Comparison of ENCODE assay signal across 7 mouse cellular contexts in the genomic region with DNA sequence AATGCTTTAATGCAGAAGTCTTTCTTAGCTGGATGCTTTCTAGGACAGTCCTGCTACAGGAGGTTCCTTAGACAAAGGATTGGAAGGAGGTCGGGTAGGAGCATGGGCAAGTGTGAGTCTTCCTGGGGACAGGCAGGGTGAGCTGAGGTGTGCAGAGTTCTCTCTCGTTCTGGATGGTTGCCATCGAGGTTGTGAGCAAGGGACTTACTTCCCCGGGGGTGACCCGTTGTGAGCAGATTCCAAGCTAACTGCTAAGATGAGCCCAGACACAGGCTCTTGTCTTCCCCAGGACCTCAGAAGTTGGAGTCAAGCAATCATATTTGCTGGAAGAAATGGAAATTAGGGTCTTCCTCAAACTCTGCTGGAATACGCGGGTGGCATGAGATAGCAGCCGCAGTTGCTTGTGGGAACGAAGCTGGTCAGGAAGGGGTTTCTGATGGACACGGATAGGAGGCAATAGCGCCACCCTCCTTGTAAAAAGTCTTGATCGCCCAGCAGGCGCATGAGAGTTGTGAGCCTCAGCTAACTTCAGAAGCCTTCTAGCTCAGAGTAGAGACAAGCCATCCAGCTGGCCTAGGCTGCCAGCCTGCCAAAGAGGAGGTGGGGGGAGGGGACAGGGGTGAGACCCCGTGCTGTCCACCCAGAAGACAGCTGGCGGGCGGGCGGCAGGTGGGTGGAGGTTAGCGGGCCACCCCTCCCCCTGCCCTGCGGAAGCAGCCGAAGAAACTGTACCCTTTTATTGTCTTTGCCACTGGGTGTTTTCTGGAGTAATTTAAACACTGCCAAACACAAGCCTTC. TPM values are rescaled to one million over a fixed set of nuclear protein-coding genes. Genes with fewer than 3 reads are reported as not detected.
DNase-seq lines count a peak whose midpoint lies in the region; ATAC-seq and TF ChIP-seq lines count a peak whose summit lies in the region.

No protein-coding gene starts in this region.

- H3K4me1 ChIP-seq in cerebellum, adult 2 months (ENCODE audit: control insufficient read depth, insufficient read depth, low read length) = peaks cover 8% of the 10 kb centered on the region
- peaks cover 4% of the 10 kb centered on the region; the same call in 1 of the 2 replicates for H3K4me1 ChIP-seq in forebrain, postnatal 0 days (ENCODE audit: insufficient read depth)
- H3K4me1 ChIP-seq in hindbrain, embryonic 11.5 days (replicated peaks; ENCODE audit: control insufficient read depth, insufficient read depth, low read length) = peaks cover 6% of the 10 kb centered on the region; the same call in 1 of the 2 replicates
- H3K4me1 ChIP-seq in limb, embryonic 10.5 days = peaks cover 39% of the 10 kb centered on the region
- peaks cover 27% of the 10 kb centered on the region for H3K4me1 ChIP-seq in small intestine, adult 2 months (ENCODE audit: control insufficient read depth, insufficient read depth, insufficient read length, low read length)

- no peak for TF ChIP-seq POLR2A in cerebellum, adult 2 months (IDR thresholded peaks at IDR 0.05; ENCODE audit: borderline replicate concordance, insufficient read depth, low read length)
- TF ChIP-seq POLR2A in small intestine, adult 2 months (IDR thresholded peaks at IDR 0.05; ENCODE audit: low read depth, low read length) = no peak

- H3K4me2 ChIP-seq in forebrain, postnatal 0 days (ENCODE audit: low read depth) = peak overlapping the region; percentile 59
- H3K4me2 ChIP-seq in hindbrain, embryonic 11.5 days (replicated peaks; ENCODE audit: low read depth, low read length) = peak overlapping the region; percentile 77

- TF ChIP-seq CTCF in cerebellum, adult 2 months (IDR thresholded peaks at IDR 0.05; ENCODE audit: borderline replicate concordance, insufficient read depth, low read depth, low read length) = no peak
- TF ChIP-seq CTCF in forebrain, postnatal 0 days (IDR thresholded peaks at IDR 0.05; ENCODE audit: low read depth) = peak; percentile 50
- TF ChIP-seq CTCF in small intestine, adult 2 months (IDR thresholded peaks at IDR 0.05; ENCODE audit: extremely low read depth, insufficient read length, insufficient replicate concordance, low read depth, low read length) = 0 out of 2 replicates have a peak, but pooled peaks have one; percentile 5

- H3K27me3 ChIP-seq in cerebellum, adult 2 months (ENCODE audit: control insufficient read depth, insufficient read depth, low read length) = no peaks in the 10 kb centered on the region
- no peaks in the 10 kb centered on the region for H3K27me3 ChIP-seq in forebrain, postnatal 0 days (ENCODE audit: insufficient read depth, low read length)
- no peaks in the 10 kb centered on the region for H3K27me3 ChIP-seq in hindbrain, embryonic 11.5 days (ENCODE audit: control insufficient read depth, insufficient read depth, low read length)
- peaks cover 32% of the 10 kb centered on the region for H3K27me3 ChIP-seq in limb, embryonic 10.5 days (ENCODE audit: low read depth, poor library complexity, severe bottlenecking)
- no peaks in the 10 kb centered on the region for H3K27me3 ChIP-seq in small intestine, adult 2 months (ENCODE audit: control insufficient read depth, insufficient read depth, low read length)

- no peaks in the 10 kb centered on the region for H3K36me3 ChIP-seq in forebrain, postnatal 0 days (ENCODE audit: insufficient read depth)
- H3K36me3 ChIP-seq in hindbrain, embryonic 11.5 days (ENCODE audit: control insufficient read depth, insufficient read depth, low read length) = no peaks in the 10 kb centered on the region
- H3K36me3 ChIP-seq in limb, embryonic 10.5 days = no peaks in the 10 kb centered on the region
- no peaks in the 10 kb centered on the region for H3K36me3 ChIP-seq in small intestine, adult 2 months (ENCODE audit: control insufficient read depth, insufficient read depth, low read length)

- WGBS in cerebellum, adult 2 months = 1% methylated on average over 20 of the region's 20 CpGs
- 6% methylated on average over 20 of the region's 20 CpGs for WGBS in forebrain, postnatal 0 days
- 5% methylated on average over 20 of the region's 20 CpGs for WGBS in hindbrain, embryonic 11.5 days
- WGBS in limb, embryonic 10.5 days = 4% methylated on average over 20 of the region's 20 CpGs
- WGBS in small intestine, adult 2 months = under 1% methylated on average over 20 of the region's 20 CpGs

- DNase-seq in NIH3T3 (ENCODE audit: low read depth) = peak; percentile 22
- peak; percentile 18 to 32 for DNase-seq in cerebellum, adult 2 months
- peak; percentile 51 for DNase-seq in forebrain, postnatal 0 days
- DNase-seq in hindbrain, embryonic 11.5 days (ENCODE audit: low spot score) = peak; percentile 76
- DNase-seq in limb, embryonic 10.5 days (ENCODE audit: low spot score) = peak; percentile 71
- DNase-seq in mesoderm, embryonic 11.5 days (ENCODE audit: low read depth, low spot score) = peak; percentile 75

- H3K9ac ChIP-seq in forebrain, postnatal 0 days = peak overlapping the region; percentile 39
- peak overlapping the region; percentile 57 for H3K9ac ChIP-seq in hindbrain, embryonic 11.5 days (ENCODE audit: low read depth, low read length)

- peak overlapping the region; percentile 71 for H3K4me3 ChIP-seq in cerebellum, adult 2 months (replicated peaks; ENCODE audit: insufficient read depth, low read depth, low read length)
- H3K4me3 ChIP-seq in forebrain, postnatal 0 days (ENCODE audit: low read depth, low read length) = peak overlapping the region; percentile 27
- peak overlapping the region; percentile 35 for H3K4me3 ChIP-seq in hindbrain, embryonic 11.5 days (ENCODE audit: low read depth, low read length)
- peak overlapping the region; percentile 58 for H3K4me3 ChIP-seq in limb, embryonic 10.5 days
- H3K4me3 ChIP-seq in small intestine, adult 2 months (ENCODE audit: low read depth, low read length) = peak overlapping the region; percentile 59

- H3K9me3 ChIP-seq in forebrain, postnatal 0 days (ENCODE audit: low read length) = no peaks in the 10 kb centered on the region
- H3K9me3 ChIP-seq in hindbrain, embryonic 11.5 days (ENCODE audit: control insufficient read depth, low read length) = no peaks in the 10 kb centered on the region
- no peaks in the 10 kb centered on the region for H3K9me3 ChIP-seq in limb, embryonic 10.5 days (replicated peaks)

- ATAC-seq in forebrain, postnatal 0 days = peak; percentile 73
- peak; percentile 80 for ATAC-seq in hindbrain, embryonic 11.5 days (ENCODE audit: low FRiP score)

- H3K27ac ChIP-seq in cerebellum, adult 2 months (ENCODE audit: insufficient read depth, low read length) = no peak overlapping the region
- H3K27ac ChIP-seq in forebrain, postnatal 0 days (ENCODE audit: low read depth, low read length) = no peak overlapping the region
- H3K27ac ChIP-seq in hindbrain, embryonic 11.5 days (ENCODE audit: low read depth, low read length) = peak overlapping the region; percentile 60
- H3K27ac ChIP-seq in limb, embryonic 10.5 days = peak overlapping the region; percentile 84
- H3K27ac ChIP-seq in small intestine, adult 2 months (ENCODE audit: insufficient read depth, low read depth, low read length) = peak overlapping the region; percentile 64

RNA-seq across cellular contexts. Expression of a gene that starts 44.3 kb away (rescaled TPM):
- 47.0 and 47.8 TPM in 2 replicates for polyA plus RNA-seq in cerebellum, adult 2 months (2012; rRNA removed)
- 51.5 and 55.6 TPM in 2 replicates for total RNA-seq in forebrain, postnatal 0 days (2014; rRNA removed)
- 26.1 and 43.0 TPM in 2 replicates for polyA plus RNA-seq in forebrain, postnatal 0 days (2015; fragmentation: Nextera tagmentation; extraction: Ambion mirVana)
- polyA plus RNA-seq in hindbrain, embryonic 11.5 days (2014; fragmentation: Nextera tagmentation; extraction: Ambion mirVana) = 41.3 and 50.1 TPM in 2 replicates
- 25.0 and 27.7 TPM in 2 replicates for polyA plus RNA-seq in limb, embryonic 10.5 days (2016; fragmentation: Nextera tagmentation; extraction: Ambion mirVana)
- polyA plus RNA-seq in small intestine, adult 2 months (2012; rRNA removed) = 9.6 and 19.6 TPM in 2 replicates

Comparison
In these comparisons a context has a peak if more than half of its experiments do, and no peak if none do; other contexts are left out.
1. DNase-seq: peak in every context shown above with its lines; median percentile 76 in hindbrain, embryonic 11.5 days; 75 in mesoderm, embryonic 11.5 days; 71 in limb, embryonic 10.5 days; 51 in forebrain, postnatal 0 days; 25 in cerebellum, adult 2 months; 22 in NIH3T3.
2. H3K27ac ChIP-seq: peak in hindbrain, embryonic 11.5 days (single experiment), limb, embryonic 10.5 days (single experiment) and small intestine, adult 2 months (single experiment); none in cerebellum, adult 2 months (single experiment) and forebrain, postnatal 0 days (single experiment).
3. Peak in every context shown above with its lines, with median percentiles within 50 percentile points of each other: H3K4me3 ChIP-seq.